Comparison of ENCODE assay signal across 10 mouse cellular contexts in the genomic region with DNA sequence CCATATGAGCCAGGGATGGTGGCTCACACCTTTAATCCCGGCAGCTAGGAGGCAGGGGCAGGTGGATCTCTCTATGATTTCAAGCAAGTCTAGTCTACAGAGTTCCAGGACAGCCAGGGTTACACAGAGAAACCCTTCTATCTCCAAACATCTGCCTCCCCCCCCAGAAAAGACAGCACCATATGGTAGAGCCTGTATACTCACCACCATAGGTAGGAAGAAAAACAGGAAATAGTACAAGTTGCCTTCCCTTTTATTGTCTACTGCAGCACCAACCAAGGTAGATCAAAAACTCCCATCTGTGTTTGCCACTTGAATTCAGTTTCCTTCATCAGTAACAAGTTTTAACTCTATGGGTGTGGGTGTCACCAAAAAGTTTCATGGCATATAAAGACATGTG. TPM values are rescaled to one million over a fixed set of nuclear protein-coding genes. Genes with fewer than 3 reads are reported as not detected.
DNase-seq lines count a peak whose midpoint lies in the region; ATAC-seq and TF ChIP-seq lines count a peak whose summit lies in the region.
"Had no signal": no experiment of that assay in that cellular context is flagged by ENCODE, and none has a peak within 500 bp of the region (broad histone marks: within the 10 kb centered on the region; RNA-seq: fewer than 3 reads in every experiment).

No protein-coding gene starts in this region.

- peak overlapping the region; percentile 97 for H3K4me3 ChIP-seq in megakaryocyte, embryonic 14.5 days (replicated peaks)
- H3K4me3 ChIP-seq in embryonic fibroblast, embryonic 13.5 days (ENCODE audit: insufficient read depth, low read length), result peak overlapping the region; percentile 78
- H3K4me3 ChIP-seq in limb, embryonic 11.5 days (ENCODE audit: low read depth, low read length), result no peak overlapping the region; the same call in 1 of the 2 replicates
- peak overlapping the region; percentile 78; the same call in 1 of the 2 replicates for H3K4me3 ChIP-seq in stomach, embryonic 14.5 days (ENCODE audit: low read depth, low read length)

- no peak for TF ChIP-seq CTCF in embryonic fibroblast, embryonic 13.5 days (IDR thresholded peaks at IDR 0.05; ENCODE audit: borderline replicate concordance, insufficient read depth, low read length)

- H3K9me3 ChIP-seq in megakaryocyte, embryonic 14.5 days, result no peaks in the 10 kb centered on the region
- H3K9me3 ChIP-seq in limb, embryonic 11.5 days (ENCODE audit: control insufficient read depth, low read length), result no peaks in the 10 kb centered on the region
- no peaks in the 10 kb centered on the region for H3K9me3 ChIP-seq in stomach, embryonic 14.5 days (ENCODE audit: control insufficient read depth, low read depth, low read length)

- WGBS in limb, embryonic 11.5 days, result 93% methylated on average over 1 of the region's 1 CpGs
- WGBS in stomach, embryonic 14.5 days, result 81% methylated on average over 1 of the region's 1 CpGs

- peak overlapping the region; percentile 68 for H3K4me2 ChIP-seq in limb, embryonic 11.5 days (ENCODE audit: low read depth, severe bottlenecking)
- peak overlapping the region; percentile 86 for H3K4me2 ChIP-seq in stomach, embryonic 14.5 days (replicated peaks; ENCODE audit: low read depth, low read length)

- H3K36me3 ChIP-seq in megakaryocyte, embryonic 14.5 days (replicated peaks; ENCODE audit: low read length), result peaks cover 47% of the 10 kb centered on the region
- peaks cover 27% of the 10 kb centered on the region for H3K36me3 ChIP-seq in limb, embryonic 11.5 days (ENCODE audit: control insufficient read depth, insufficient read depth, low read length)
- peaks cover 44% of the 10 kb centered on the region for H3K36me3 ChIP-seq in stomach, embryonic 14.5 days (ENCODE audit: control insufficient read depth, insufficient read depth, low read length)

- no peak overlapping the region for H3K9ac ChIP-seq in limb, embryonic 11.5 days (ENCODE audit: low read length)
- H3K9ac ChIP-seq in stomach, embryonic 14.5 days (replicated peaks; ENCODE audit: low read depth, low read length), result 0 out of 2 replicates have a peak overlapping the region, but pooled peaks have one; percentile 77

- H3K4me1 ChIP-seq in megakaryocyte, embryonic 14.5 days, result peaks cover 39% of the 10 kb centered on the region
- peaks cover 6% of the 10 kb centered on the region; the same call in 1 of the 2 replicates for H3K4me1 ChIP-seq in embryonic fibroblast, embryonic 13.5 days (ENCODE audit: control insufficient read depth, insufficient read depth, low read length)
- peaks cover 6% of the 10 kb centered on the region; the same call in 1 of the 2 replicates for H3K4me1 ChIP-seq in limb, embryonic 11.5 days (ENCODE audit: control insufficient read depth, insufficient read depth, low read length)
- peaks cover 12% of the 10 kb centered on the region; the same call in 1 of the 2 replicates for H3K4me1 ChIP-seq in stomach, embryonic 14.5 days (ENCODE audit: control insufficient read depth, insufficient read depth, low read length)

- ATAC-seq in megakaryocyte, adult 5-6 weeks (ENCODE audit: poor library complexity, severe bottlenecking), result no peak
- no peak for ATAC-seq in limb, embryonic 11.5 days (ENCODE audit: insufficient number of reproducible peaks, low FRiP score, low TSS enrichment, low read depth)
- ATAC-seq in stomach, embryonic 14.5 days (ENCODE audit: insufficient number of reproducible peaks, insufficient read depth, low FRiP score, low read depth), result no peak

- TF ChIP-seq POLR2A in embryonic fibroblast, embryonic 13.5 days (IDR thresholded peaks at IDR 0.05; ENCODE audit: low read depth, low read length), result no peak

- H3K27me3 ChIP-seq in megakaryocyte, embryonic 14.5 days (replicated peaks), result no peaks in the 10 kb centered on the region
- H3K27me3 ChIP-seq in limb, embryonic 11.5 days (ENCODE audit: control insufficient read depth, insufficient read depth, low read length), result no peaks in the 10 kb centered on the region
- no peaks in the 10 kb centered on the region for H3K27me3 ChIP-seq in stomach, embryonic 14.5 days (ENCODE audit: control insufficient read depth, insufficient read depth, low read length)

- DNase-seq in limb, embryonic 11.5 days (ENCODE audit: low spot score), result no peak
- no peak for DNase-seq in urinary bladder, adult 18-20 months (ENCODE audit: low spot score in 2 of 2)
- no peak for DNase-seq in MN1 (ENCODE audit: low spot score)
- DNase-seq in kidney, adult 9 months, result no peak
- DNase-seq: right cerebral cortex, adult 18-20 months had no signal

- no peak overlapping the region for H3K27ac ChIP-seq in embryonic fibroblast, embryonic 13.5 days (ENCODE audit: insufficient read depth, low read length)
- no peak overlapping the region for H3K27ac ChIP-seq in limb, embryonic 11.5 days (replicated peaks; ENCODE audit: low read depth, low read length)
- no peak overlapping the region for H3K27ac ChIP-seq in stomach, embryonic 14.5 days (ENCODE audit: low read length)

RNA-seq across cellular contexts. Expression of gene Abcf2, which starts 1.3 kb away (rescaled TPM):
- polyA plus RNA-seq in megakaryocyte, embryonic 14.5 days (2012; ENCODE audit: insufficient read depth, low replicate concordance), result 49.0 and 53.1 TPM in 2 replicates
- total RNA-seq in megakaryocyte, adult 5-6 weeks (2015), result 18.1 and 24.0 TPM in 2 replicates
- 53.7 and 54.5 TPM in 2 replicates for total RNA-seq in megakaryocyte, adult 5-6 weeks (2017)
- polyA plus RNA-seq in embryonic fibroblast, embryonic 13.5 days (2011; ENCODE audit: insufficient read length, low read depth, missing spikeins), result 69.3 and 73.4 TPM in 2 replicates
- polyA plus RNA-seq in limb, embryonic 11.5 days (2014; fragmentation: Nextera tagmentation; extraction: Ambion mirVana), result 149 and 155 TPM in 2 replicates
- 79.5 and 89.2 TPM in 2 replicates for polyA plus RNA-seq in stomach, embryonic 14.5 days (2014; fragmentation: Nextera tagmentation; extraction: Ambion mirVana)

RNA-seq across cellular contexts. Expression of gene Chpf2, which starts 10.6 kb away (rescaled TPM):
- polyA plus RNA-seq in megakaryocyte, embryonic 14.5 days (2012; ENCODE audit: insufficient read depth, low replicate concordance), result 36.1 and 95.0 TPM in 2 replicates
- 5.0 and 5.1 TPM in 2 replicates for total RNA-seq in megakaryocyte, adult 5-6 weeks (2015)
- 11.3 and 13.5 TPM in 2 replicates for total RNA-seq in megakaryocyte, adult 5-6 weeks (2017)
- polyA plus RNA-seq in embryonic fibroblast, embryonic 13.5 days (2011; ENCODE audit: insufficient read length, low read depth, missing spikeins), result 45.5 and 54.6 TPM in 2 replicates
- 8.1 and 9.0 TPM in 2 replicates for polyA plus RNA-seq in limb, embryonic 11.5 days (2014; fragmentation: Nextera tagmentation; extraction: Ambion mirVana)
- 11.3 and 13.4 TPM in 2 replicates for polyA plus RNA-seq in stomach, embryonic 14.5 days (2014; fragmentation: Nextera tagmentation; extraction: Ambion mirVana)

RNA-seq across cellular contexts. Expression of gene 4931409K22Rik, which starts 19.3 kb away (rescaled TPM):
- not detected in 2 replicates for polyA plus RNA-seq in megakaryocyte, embryonic 14.5 days (2012; ENCODE audit: insufficient read depth, low replicate concordance)
- total RNA-seq in megakaryocyte, adult 5-6 weeks (2015), result not detected in 2 replicates
- not detected in 2 replicates for total RNA-seq in megakaryocyte, adult 5-6 weeks (2017)
- polyA plus RNA-seq in embryonic fibroblast, embryonic 13.5 days (2011; ENCODE audit: insufficient read length, low read depth, missing spikeins), result not detected in 2 replicates
- not detected in 2 replicates for polyA plus RNA-seq in limb, embryonic 11.5 days (2014; fragmentation: Nextera tagmentation; extraction: Ambion mirVana)
- 0.10 TPM in 2 replicates for polyA plus RNA-seq in stomach, embryonic 14.5 days (2014; fragmentation: Nextera tagmentation; extraction: Ambion mirVana)
- total RNA-seq: left cerebral cortex, adult 18-20 months had no signal

RNA-seq across cellular contexts. Expression of gene Asb10, which starts 35.2 kb away (rescaled TPM):
- polyA plus RNA-seq in megakaryocyte, embryonic 14.5 days (2012; ENCODE audit: insufficient read depth, low replicate concordance), result not detected in 2 replicates
- not detected in 2 replicates for total RNA-seq in megakaryocyte, adult 5-6 weeks (2015)
- total RNA-seq in megakaryocyte, adult 5-6 weeks (2017), result not detected in 2 replicates
- not detected in 2 replicates for polyA plus RNA-seq in embryonic fibroblast, embryonic 13.5 days (2011; ENCODE audit: insufficient read length, low read depth, missing spikeins)
- 0.40 and 0.81 TPM in 2 replicates for polyA plus RNA-seq in limb, embryonic 11.5 days (2014; fragmentation: Nextera tagmentation; extraction: Ambion mirVana)
- 0.22 and 0.34 TPM in 2 replicates for polyA plus RNA-seq in stomach, embryonic 14.5 days (2014; fragmentation: Nextera tagmentation; extraction: Ambion mirVana)
- total RNA-seq: left cerebral cortex, adult 18-20 months had no signal

RNA-seq across cellular contexts. Expression of gene Smarcd3, which starts 48.3 kb away (rescaled TPM):
- 0.76 TPM in 1 of 2 replicates, not detected in the other for polyA plus RNA-seq in megakaryocyte, embryonic 14.5 days (2012; ENCODE audit: insufficient read depth, low replicate concordance)
- not detected in 2 replicates for total RNA-seq in megakaryocyte, adult 5-6 weeks (2015)
- total RNA-seq in megakaryocyte, adult 5-6 weeks (2017), result 0.07 TPM in 1 of 2 replicates, not detected in the other
- 22.9 and 27.8 TPM in 2 replicates for polyA plus RNA-seq in embryonic fibroblast, embryonic 13.5 days (2011; ENCODE audit: insufficient read length, low read depth, missing spikeins)
- 44.2 and 44.7 TPM in 2 replicates for polyA plus RNA-seq in limb, embryonic 11.5 days (2014; fragmentation: Nextera tagmentation; extraction: Ambion mirVana)
- polyA plus RNA-seq in stomach, embryonic 14.5 days (2014; fragmentation: Nextera tagmentation; extraction: Ambion mirVana), result 35.6 and 36.2 TPM in 2 replicates
